Mouse (Mus musculus): ENCODE measurements around the gene Pik3cb. TPM values are rescaled to one million over a fixed set of nuclear protein-coding genes. Genes with fewer than 3 reads are reported as not detected.
A peak's percentile ranks its signal among the peaks of the same experiment; 100 is the strongest.

Gene Pik3cb
- total RNA-seq, 2 experiments from 2014 or later: 27.6 to 28.0 TPM

- DNase-seq (ENCODE audit: low spot score in 2 of 2): no peak
Measured at GRCm38 (mm10) chr9:99146855-99147735, 6.7 kb upstream of the Pik3cb start.

GRCm38 (mm10) chr9:99145756-99146155, 5.3 kb upstream of the Pik3cb start:
- peak in 1 of 2 experiments; percentile 39 for DNase-seq (ENCODE audit: low spot score in 2 of 2)

- DNase-seq (ENCODE audit: low spot score in 2 of 2): no peak
Measured at GRCm38 (mm10) chr9:99144416-99144989, 4.1 kb upstream of the Pik3cb start.

GRCm38 (mm10) chr9:99141618-99142017, 1.2 kb upstream of the Pik3cb start:
- DNase-seq (ENCODE audit: low spot score in 2 of 2): no peak

GRCm38 (mm10) chr9:99141171-99141570, 750 bp upstream of the Pik3cb start:
- no peak for DNase-seq (ENCODE audit: low spot score in 2 of 2)

GRCm38 (mm10) chr9:99139194-99140023, 1.0 kb downstream of the Pik3cb start:
- DNase-seq (ENCODE audit: low spot score in 2 of 2): peak in 1 of 2 experiments; percentile 46

- DNase-seq (ENCODE audit: low spot score in 2 of 2): no peak
Measured at GRCm38 (mm10) chr9:99137301-99137700, 3.1 kb downstream of the Pik3cb start.

GRCm38 (mm10) chr9:99131951-99132470, 8.4 kb downstream of the Pik3cb start:
- no peak for DNase-seq (ENCODE audit: low spot score in 2 of 2)

- no peak for DNase-seq (ENCODE audit: low spot score in 2 of 2)
Measured at GRCm38 (mm10) chr9:99131119-99131518, 9.3 kb downstream of the Pik3cb start.

- peak in 1 of 2 experiments; percentile 19 for DNase-seq (ENCODE audit: low spot score in 2 of 2)
Measured at GRCm38 (mm10) chr9:99127578-99127977, 12.8 kb downstream of the Pik3cb start.

- no peak for DNase-seq (ENCODE audit: low spot score in 2 of 2)
Measured at GRCm38 (mm10) chr9:99122749-99123148, 17.7 kb downstream of the Pik3cb start.

GRCm38 (mm10) chr9:99112409-99112808, 28.0 kb downstream of the Pik3cb start:
- peak in 1 of 2 experiments; percentile 68 for DNase-seq (ENCODE audit: low spot score in 2 of 2)

GRCm38 (mm10) chr9:99111085-99111484, 29.3 kb downstream of the Pik3cb start:
- DNase-seq (ENCODE audit: low spot score in 2 of 2): no peak

GRCm38 (mm10) chr9:99110213-99110612, 30.2 kb downstream of the Pik3cb start:
- no peak for DNase-seq (ENCODE audit: low spot score in 2 of 2)

GRCm38 (mm10) chr9:99109585-99109984, 30.8 kb downstream of the Pik3cb start:
- no peak for DNase-seq (ENCODE audit: low spot score in 2 of 2)

- DNase-seq (ENCODE audit: low spot score in 2 of 2): no peak
Measured at GRCm38 (mm10) chr9:99104449-99104848, 36.0 kb downstream of the Pik3cb start.

GRCm38 (mm10) chr9:99103865-99104264, 36.6 kb downstream of the Pik3cb start:
- no peak for DNase-seq (ENCODE audit: low spot score in 2 of 2)

GRCm38 (mm10) chr9:99098482-99099129, 41.8 kb downstream of the Pik3cb start:
- no peak for DNase-seq (ENCODE audit: low spot score in 2 of 2)

GRCm38 (mm10) chr9:99097668-99098067, 42.8 kb downstream of the Pik3cb start:
- no peak for DNase-seq (ENCODE audit: low spot score in 2 of 2)

GRCm38 (mm10) chr9:99095192-99095591, 45.2 kb downstream of the Pik3cb start:
- peak; percentile 20 to 45 for DNase-seq (ENCODE audit: low spot score in 2 of 2)

GRCm38 (mm10) chr9:99090546-99090945, 49.9 kb downstream of the Pik3cb start:
- DNase-seq (ENCODE audit: low spot score in 2 of 2): no peak

Measured in layer of hippocampus, adult 18-20 months (tissue).